Mouse (Mus musculus) CH12.LX (cell line): ENCODE data around the gene Cdk2. TPM values are rescaled to one million over a fixed set of nuclear protein-coding genes. Genes with fewer than 3 reads are reported as not detected.

Source experiments
- DNase-seq: peaks from one replicate; pipeline ENCODE4 v3.0.0-alpha.2; 2013; ENCODE audit errors: extremely low read depth
- H3K27ac ChIP-seq: 2 replicates; pipeline ENCODE4 v1.5.1; 2012; ENCODE audit warnings: low read depth, mild to moderate bottlenecking, control low read depth, moderate library complexity; ENCODE audit not compliant: insufficient read depth
- H3K27me3 ChIP-seq: replicated peaks from 2 replicates; pipeline ENCODE3; 2012; ENCODE audit warnings: inconsistent platforms
- H3K36me3 ChIP-seq, 2 experiments: replicated peaks in 1 of 2; 2 replicates each; pipeline versions ENCODE3 to v1.6.1; 2012; ENCODE audit warnings: inconsistent platforms in 1 of 2, low read length in 1 of 2, mild to moderate bottlenecking in 1 of 2, mixed read lengths in 1 of 2, moderate library complexity in 1 of 2; ENCODE audit not compliant: control insufficient read depth in 1 of 2, insufficient read depth in 1 of 2
- H3K4me1 ChIP-seq, 2 experiments: 2 replicates each; pipeline ENCODE4 v1.6.1; 2012; ENCODE audit warnings: inconsistent platforms in 1 of 2, moderate library complexity in 1 of 2; ENCODE audit not compliant: insufficient read depth in 2 of 2, control insufficient read depth in 1 of 2
- H3K4me2 ChIP-seq: 2 replicates; pipeline ENCODE4 v1.6.1; 2012; ENCODE audit warnings: low read depth, mild to moderate bottlenecking, control low read depth; ENCODE audit not compliant: poor library complexity, insufficient read depth, severe bottlenecking
- H3K4me3 ChIP-seq, 3 experiments: fragments of 150-350 bp in 1 of 3; sonication (generic) in 1 of 3; replicated peaks in 1 of 3; 2 replicates each; pipeline versions ENCODE3 to v1.5.1; 2011 to 2012; ENCODE audit warnings: low read depth in 2 of 3, low read length in 2 of 3, mild to moderate bottlenecking in 2 of 3, moderate library complexity in 2 of 3, control low read depth in 1 of 3, improper control_type of control experiment in 1 of 3, inconsistent platforms in 1 of 3, mixed read lengths in 1 of 3; ENCODE audit not compliant: poor library complexity in 1 of 3
- H3K79me2 ChIP-seq: replicated peaks from 2 replicates; pipeline ENCODE4 v1.6.1; 2012; ENCODE audit warnings: mild to moderate bottlenecking, moderate library complexity; ENCODE audit not compliant: control insufficient read depth, poor library complexity, insufficient read depth, severe bottlenecking; ENCODE audit errors: extremely low read depth
- H3K9ac ChIP-seq: 2 replicates; pipeline ENCODE4 v1.6.1; 2012; ENCODE audit warnings: low read depth, mild to moderate bottlenecking, control low read depth, moderate library complexity; ENCODE audit not compliant: insufficient read depth
- H3K9me3 ChIP-seq: replicated peaks from 2 replicates; pipeline ENCODE3; 2012; ENCODE audit warnings: low read length, inconsistent platforms, mixed read lengths
- BHLHE40 ChIP-seq: IDR thresholded peaks from 2 replicates; pipeline ENCODE4 v1.6.1; 2011; ENCODE audit warnings: mild to moderate bottlenecking, low read depth, low read length, improper control_type of control experiment
- CHD1 ChIP-seq: IDR thresholded peaks from 2 replicates; pipeline ENCODE4 v1.6.1; 2012; ENCODE audit warnings: low read depth, low read length, improper control_type of control experiment, inconsistent platforms
- CHD2 ChIP-seq: IDR thresholded peaks from 2 replicates; pipeline ENCODE4 v1.6.1; 2011; ENCODE audit warnings: low read length, improper control_type of control experiment
- CTCF ChIP-seq, 2 experiments: IDR thresholded peaks in 1 of 2; conservative IDR thresholded peaks in 1 of 2; 2 replicates each; pipeline ENCODE4 v1.5.1; 2011 to 2012; ENCODE audit warnings: low read depth in 2 of 2, low read length in 2 of 2, improper control_type of control experiment in 1 of 2, inconsistent platforms in 1 of 2, mild to moderate bottlenecking in 1 of 2, moderate library complexity in 1 of 2
- ELF1 ChIP-seq: IDR thresholded peaks from 2 replicates; pipeline ENCODE4 v1.6.1; 2014; ENCODE audit warnings: low read depth, mild to moderate bottlenecking, inconsistent platforms, low read length, improper control_type of control experiment
- EP300 ChIP-seq: IDR thresholded peaks from 2 replicates; pipeline ENCODE4 v1.6.1; 2011; ENCODE audit warnings: low read length, improper control_type of control experiment
- ETS1 ChIP-seq: conservative IDR thresholded peaks from 2 replicates; pipeline ENCODE4 v1.6.1; 2012; ENCODE audit warnings: low read depth, mild to moderate bottlenecking, inconsistent platforms, low read length, improper control_type of control experiment, moderate library complexity
- GABPA ChIP-seq: IDR thresholded peaks from 2 replicates; pipeline ENCODE4 v1.6.1; 2012; ENCODE audit warnings: low read depth, low read length, improper control_type of control experiment, inconsistent platforms; ENCODE audit not compliant: insufficient replicate concordance
- HCFC1 ChIP-seq: IDR thresholded peaks from 2 replicates; pipeline ENCODE4 v1.6.1; 2012; ENCODE audit warnings: low read depth, mild to moderate bottlenecking, inconsistent platforms, low read length, improper control_type of control experiment
- IRF4 ChIP-seq: IDR thresholded peaks from 2 replicates; pipeline ENCODE4 v1.6.1; 2014; ENCODE audit warnings: low read depth, mild to moderate bottlenecking, inconsistent platforms, low read length, improper control_type of control experiment
- JUN ChIP-seq: IDR thresholded peaks from 2 replicates; pipeline ENCODE4 v1.6.1; 2011; ENCODE audit warnings: low read depth, mild to moderate bottlenecking, low read length, improper control_type of control experiment, moderate library complexity; ENCODE audit not compliant: insufficient read depth
- MAFK ChIP-seq: IDR thresholded peaks from 2 replicates; pipeline ENCODE4 v1.6.1; 2011; ENCODE audit warnings: low read length, improper control_type of control experiment; ENCODE audit not compliant: insufficient replicate concordance
- NELFE ChIP-seq: IDR thresholded peaks from 2 replicates; pipeline ENCODE4 v1.6.1; 2011; ENCODE audit warnings: low read depth, low read length, improper control_type of control experiment
- NRF1 ChIP-seq: IDR thresholded peaks from 2 replicates; pipeline ENCODE4 v1.6.1; 2014; ENCODE audit warnings: low read depth, mild to moderate bottlenecking, inconsistent platforms, low read length, improper control_type of control experiment, moderate library complexity
- PAX5 ChIP-seq: IDR thresholded peaks from 2 replicates; pipeline ENCODE4 v1.6.1; 2012; ENCODE audit warnings: low read length, inconsistent platforms, mixed read lengths
- POLR2A ChIP-seq: IDR thresholded peaks from 2 replicates; pipeline ENCODE4 v1.6.1; 2011; ENCODE audit warnings: low read depth, mild to moderate bottlenecking, improper control_type of control experiment, low read length
- RCOR1 ChIP-seq: conservative IDR thresholded peaks from 2 replicates; pipeline ENCODE4 v1.6.1; 2012; ENCODE audit warnings: low read depth, mild to moderate bottlenecking, inconsistent platforms, low read length, improper control_type of control experiment
- SIN3A ChIP-seq: IDR thresholded peaks from 2 replicates; pipeline ENCODE4 v1.6.1; 2012; ENCODE audit warnings: low read length, improper control_type of control experiment, inconsistent platforms
- SMC3 ChIP-seq: IDR thresholded peaks from 2 replicates; pipeline ENCODE4 v1.6.1; 2011; ENCODE audit warnings: low read depth, low read length, improper control_type of control experiment
- TBP ChIP-seq: conservative IDR thresholded peaks from 2 replicates; pipeline ENCODE4 v1.6.1; 2011; ENCODE audit warnings: low read depth, low read length, improper control_type of control experiment
- TCF12 ChIP-seq: IDR thresholded peaks from 2 replicates; pipeline ENCODE4 v1.6.1; 2014; ENCODE audit warnings: low read depth, mild to moderate bottlenecking, inconsistent platforms, low read length, improper control_type of control experiment
- UBTF ChIP-seq: IDR thresholded peaks from 2 replicates; pipeline ENCODE4 v1.6.1; 2012; ENCODE audit warnings: low read depth, mild to moderate bottlenecking, inconsistent platforms, low read length, improper control_type of control experiment, moderate library complexity
- USF1 ChIP-seq: IDR thresholded peaks from 2 replicates; pipeline ENCODE4 v1.6.1; 2014; ENCODE audit warnings: low read depth, mild to moderate bottlenecking, inconsistent platforms, low read length, improper control_type of control experiment
- USF2 ChIP-seq: conservative IDR thresholded peaks from 2 replicates; pipeline ENCODE4 v1.6.1; 2011; ENCODE audit warnings: low read depth, low read length, improper control_type of control experiment
- ZKSCAN1 ChIP-seq: IDR thresholded peaks from 2 replicates; pipeline ENCODE4 v1.6.1; 2012; ENCODE audit warnings: low read depth, inconsistent platforms, low read length, improper control_type of control experiment, borderline replicate concordance
- ZNF384 ChIP-seq: IDR thresholded peaks from 2 replicates; pipeline ENCODE4 v1.6.1; 2012; ENCODE audit warnings: low read depth, low read length, improper control_type of control experiment, inconsistent platforms
- dilution Hi-C: fragments of 300-500 bp; cut with MboI; formaldehyde crosslinking; loops from 2 replicates; pipeline ENCODE4 v1.14.3; 2020; ENCODE audit warnings: low sequenced_read_pairs; ENCODE audit not compliant: extremely low pct_unique_long_range_greater_than_20kb, extremely low pct_ligation_motif_present
- in situ Hi-C: fragments of 300-500 bp; cut with MboI; formaldehyde crosslinking; loops from 3 replicates; pipeline ENCODE4 v1.14.3; 2019; ENCODE audit warnings: low sequenced_read_pairs, low pct_ligation_motif_present, low pct_unique_long_range_greater_than_20kb, mixed read lengths
- polyA plus RNA-seq: library from polyadenylated mRNA; unstranded; fragments of >175 nt; gene quantifications from 2 replicates; pipeline ENCODE4 v1.2.1, GENCODE M21; 2012; ENCODE audit warnings: low read depth; ENCODE audit not compliant: insufficient read length
- total RNA-seq, 2 experiments: library from RNA; depleted of rRNA; stranded (reverse); fragments of 300-350 nt in 1 of 2; fragments of >200 nt in 1 of 2; gene quantifications; 2 replicates each; pipeline ENCODE4 v1.2.3; 2012 to 2014

Cdk2 gene
- total and polyA plus RNA-seq, 3 experiments: 38.9 to 89.2 (median 79.3) TPM

DNA sequence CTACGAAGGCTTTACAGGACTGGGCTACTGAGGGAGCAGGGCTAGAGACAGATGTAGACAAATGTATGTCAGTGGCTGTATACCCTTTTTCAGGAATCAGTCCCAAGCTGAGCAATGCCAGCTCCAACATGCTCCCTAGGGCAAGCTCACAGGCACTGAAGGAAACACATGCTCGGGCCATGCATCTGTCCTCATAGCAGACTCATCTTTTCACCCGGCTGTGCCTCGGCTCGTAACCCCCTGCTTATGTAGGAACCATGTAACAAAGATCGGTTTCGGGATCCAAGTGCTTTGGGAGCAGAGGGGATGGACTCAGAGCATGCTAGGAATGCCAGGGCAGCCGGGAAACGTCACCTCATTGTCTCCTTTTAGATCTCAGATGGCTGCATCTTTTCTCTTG, 45.3 kb downstream of the Cdk2 start:
- H3K27me3 ChIP-seq: no peaks in the 10 kb centered on the region

DNA sequence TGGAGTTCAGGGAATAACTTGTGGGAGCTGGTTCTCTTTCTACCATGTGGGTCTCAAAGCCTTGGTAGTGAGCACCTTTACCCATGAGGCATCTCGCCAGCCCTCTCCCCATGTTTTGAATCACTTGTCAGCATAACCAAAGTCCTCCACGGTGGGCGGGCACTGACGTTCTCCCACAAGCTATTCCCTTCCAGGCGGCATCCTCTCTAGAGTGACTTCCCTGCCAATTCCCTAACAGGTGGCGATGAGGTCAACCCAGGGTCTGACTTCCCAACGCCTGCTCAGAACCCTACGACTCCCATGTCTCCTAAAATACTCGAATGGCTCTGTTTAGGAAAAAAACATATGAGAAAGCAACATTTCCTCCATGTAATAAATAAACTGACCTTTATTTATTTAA, 47.0 kb downstream of the Cdk2 start:
- dilution Hi-C loops (no loop called here), in situ Hi-C loops (no loop called here)
- no peaks in the 10 kb centered on the region for H3K27me3 ChIP-seq
- H3K36me3 ChIP-seq: no peaks in the 10 kb centered on the region
- DNase-seq: no peak
- H3K9ac ChIP-seq: no peak overlapping the region
- peaks cover 5 to 11% of the 10 kb centered on the region in 2 experiments; a peak in 3 of 4 replicates for H3K4me1 ChIP-seq
- TF ChIP-seq PAX5 (no peak), RCOR1 (no peak), IRF4 (no peak), UBTF (no peak), SIN3A (no peak), CHD1 (no peak), GABPA (no peak), TCF12 (no peak), POLR2A (no peak), MAFK (no peak), BHLHE40 (no peak), NRF1 (no peak), SMC3 (no peak), USF2 (no peak), JUN (no peak), CTCF (conservative IDR thresholded peaks at IDR 0.05 in 1 of 2, IDR thresholded peaks at IDR 0.05 in 1 of 2; ENCODE audit: low read depth in 2 of 2, low read length in 2 of 2) (no peak), USF1 (no peak), ELF1 (no peak)
- H3K27ac ChIP-seq: no peak overlapping the region
- no peak overlapping the region for H3K4me2 ChIP-seq
- no peaks in the 10 kb centered on the region for H3K79me2 ChIP-seq
- H3K9me3 ChIP-seq: no peaks in the 10 kb centered on the region
- no peak overlapping the region for H3K4me3 ChIP-seq

More for the DNA sequence above, 45.3 kb downstream of the Cdk2 start:
- no peaks in the 10 kb centered on the region for H3K9me3 ChIP-seq
- no peak overlapping the region for H3K4me3 ChIP-seq
- H3K27ac ChIP-seq: no peak overlapping the region
- TF ChIP-seq TBP (no peak), USF2 (no peak), UBTF (no peak), NRF1 (no peak), ZKSCAN1 (no peak), RCOR1 (no peak), USF1 (no peak), NELFE (no peak), ELF1 (no peak), TCF12 (no peak), EP300 (no peak), ZNF384 (no peak), MAFK (no peak), BHLHE40 (no peak), HCFC1 (no peak), ETS1 (no peak), CHD2 (no peak)
- DNase-seq: no peak
- H3K9ac ChIP-seq: no peak overlapping the region
- in situ Hi-C loops: no loop called here
- H3K79me2 ChIP-seq: no peaks in the 10 kb centered on the region
- dilution Hi-C loops: no loop called here
- H3K36me3 ChIP-seq: no peaks in the 10 kb centered on the region
- H3K4me2 ChIP-seq: no peak overlapping the region
- peaks cover 9 to 10% of the 10 kb centered on the region in 2 experiments; a peak in 3 of 4 replicates for H3K4me1 ChIP-seq
